Mouse (Mus musculus) intestine, postnatal 0 days (tissue): ENCODE data around the gene Slc9a5. TPM values are rescaled to one million over a fixed set of nuclear protein-coding genes. Genes with fewer than 3 reads are reported as not detected.

Experiments used
- ATAC-seq: fragments of 200-750 bp; cut with Nextera tagmentation; 2 replicates; pipeline ENCODE4 v1.8.0; 2017; ENCODE audit warnings: mild to moderate bottlenecking, moderate TSS enrichment, moderate library complexity
- H3K27ac ChIP-seq: fragments of 300-500 bp; sonication (generic); 2 replicates; pipeline ENCODE4 v1.5.1; 2014; ENCODE audit warnings: mild to moderate bottlenecking, low read depth, low read length, moderate library complexity
- H3K27me3 ChIP-seq: fragments of 300-500 bp; sonication (generic); replicated peaks from 2 replicates; pipeline ENCODE4 v1.6.1; 2014; ENCODE audit warnings: low read length, mixed read lengths; ENCODE audit not compliant: control insufficient read depth, insufficient read depth
- H3K36me3 ChIP-seq: fragments of 300-500 bp; sonication (generic); 2 replicates; pipeline ENCODE4 v1.6.1; 2014; ENCODE audit warnings: mild to moderate bottlenecking, moderate library complexity; ENCODE audit not compliant: control insufficient read depth, insufficient read depth
- H3K4me1 ChIP-seq: fragments of 300-500 bp; sonication (generic); replicated peaks from 2 replicates; pipeline ENCODE4 v1.6.1; 2014; ENCODE audit warnings: antibody characterized with exemption, low read length, mixed read lengths; ENCODE audit not compliant: control insufficient read depth, insufficient read depth
- H3K4me2 ChIP-seq: fragments of 300-500 bp; sonication (generic); replicated peaks from 2 replicates; pipeline ENCODE4 v1.6.1; 2014; ENCODE audit warnings: low read depth, mild to moderate bottlenecking, moderate library complexity
- H3K4me3 ChIP-seq: fragments of 300-500 bp; sonication (generic); 2 replicates; pipeline ENCODE4 v1.5.1; 2014; ENCODE audit warnings: low read depth, low read length
- H3K9ac ChIP-seq: fragments of 300-500 bp; sonication (generic); 2 replicates; pipeline ENCODE4 v1.6.1; 2014; ENCODE audit warnings: mild to moderate bottlenecking, low read depth, low read length
- H3K9me3 ChIP-seq: fragments of 300-500 bp; sonication (generic); 2 replicates; pipeline ENCODE4 v1.6.1; 2016; ENCODE audit warnings: mixed run types; ENCODE audit not compliant: control insufficient read depth
- CTCF ChIP-seq: sonication (generic); IDR thresholded peaks from 2 replicates; pipeline ENCODE4 v1.5.1; 2016; ENCODE audit warnings: low read depth, mild to moderate bottlenecking, control low read depth, antibody characterized with exemption, moderate library complexity
- WGBS: fragments of 180-500 bp; shearing (Covaris S2); extraction: QIAGEN DNeasy Blood & Tissue Kit; methylation state at CpG from one replicate; pipeline ENCODE4 v1.1.7; 2014; 5-methylcytosine and 5-hydroxymethylcytosine counted together
- polyA plus RNA-seq: library from polyadenylated mRNA; unstranded; fragments of >200 nt; fragmentation: Nextera tagmentation; extraction: Ambion mirVana; gene quantifications from 2 replicates; pipeline ENCODE4 v1.2.1, GENCODE M21; 2015

Slc9a5 gene
- polyA plus RNA-seq, 1 experiment from 2014 or later, result 0.40 TPM

GRCm38 (mm10) chr8:105359208-105359607 lies 10.6 kb downstream of the Slc9a5 start:
- Histone ChIP-seq H3K9ac (no peak overlapping the region), H3K27me3 (no peaks in the 10 kb centered on the region), H3K27ac (no peak overlapping the region), H3K4me2 (no peak overlapping the region), H3K36me3 (no peaks in the 10 kb centered on the region), H3K4me3 (no peak overlapping the region), H3K9me3 (no peaks in the 10 kb centered on the region), H3K4me1 (peaks cover 2% of the 10 kb centered on the region; the same call in 1 of the 2 replicates)
- no peak for ATAC-seq
- 68% methylated on average over 15 of the region's 15 CpGs for WGBS
- TF ChIP-seq CTCF, result no peak

- H3K9me3 ChIP-seq, result no peaks in the 10 kb centered on the region
- H3K27ac ChIP-seq, result no peak overlapping the region
- H3K4me3 ChIP-seq, result no peak overlapping the region
- no peak overlapping the region for H3K4me2 ChIP-seq
- 0 out of 2 replicates have a peak, but pooled peaks have one; percentile 26 for ATAC-seq
- peak; percentile 79 for TF ChIP-seq CTCF
- H3K9ac ChIP-seq, result no peak overlapping the region
- no peaks in the 10 kb centered on the region for H3K36me3 ChIP-seq
- no peaks in the 10 kb centered on the region for H3K27me3 ChIP-seq
- peaks cover 2% of the 10 kb centered on the region; the same call in 1 of the 2 replicates for H3K4me1 ChIP-seq
- 49% methylated on average over 4 of the region's 4 CpGs for WGBS
These were observed 11.0 kb downstream of the Slc9a5 start for GRCm38 (mm10) chr8:105359646-105360045.

- no peak overlapping the region for H3K27ac ChIP-seq
These were observed 13.4 kb downstream of the Slc9a5 start for GRCm38 (mm10) chr8:105361751-105362702.

GRCm38 (mm10) chr8:105367107-105367506 lies 18.5 kb downstream of the Slc9a5 start:
- no peak overlapping the region for H3K4me2 ChIP-seq
- no peaks in the 10 kb centered on the region for H3K36me3 ChIP-seq
- 80% methylated on average over 2 of the region's 2 CpGs for WGBS
- no peak for ATAC-seq
- no peaks in the 10 kb centered on the region; the same call in 1 of the 2 replicates for H3K4me1 ChIP-seq
- no peaks in the 10 kb centered on the region for H3K9me3 ChIP-seq
- H3K4me3 ChIP-seq, result no peak overlapping the region
- no peak overlapping the region for H3K27ac ChIP-seq
- no peaks in the 10 kb centered on the region for H3K27me3 ChIP-seq
- no peak overlapping the region for H3K9ac ChIP-seq
- peak; percentile 64 for TF ChIP-seq CTCF

More at GRCm38 (mm10) chr8:105361751-105362702, 13.4 kb downstream of the Slc9a5 start:
- no peak overlapping the region for H3K9ac ChIP-seq
- H3K36me3 ChIP-seq, result no peaks in the 10 kb centered on the region
- no peak overlapping the region for H3K4me3 ChIP-seq
- 66% methylated on average over 12 of the region's 12 CpGs for WGBS
- H3K4me1 ChIP-seq, result no peaks in the 10 kb centered on the region; the same call in 1 of the 2 replicates
- no peak for TF ChIP-seq CTCF
- no peaks in the 10 kb centered on the region for H3K27me3 ChIP-seq
- ATAC-seq, result no peak
- H3K9me3 ChIP-seq, result no peaks in the 10 kb centered on the region
- no peak overlapping the region for H3K4me2 ChIP-seq

GRCm38 (mm10) chr8:105372473-105372872 lies 23.8 kb downstream of the Slc9a5 start:
- Histone ChIP-seq H3K9ac (no peak overlapping the region), H3K4me1 (no peaks in the 10 kb centered on the region), H3K4me3 (no peak overlapping the region), H3K4me2 (no peak overlapping the region), H3K9me3 (no peaks in the 10 kb centered on the region), H3K27me3 (no peaks in the 10 kb centered on the region), H3K36me3 (no peaks in the 10 kb centered on the region), H3K27ac (no peak overlapping the region)
- no peak for ATAC-seq
- no peak for TF ChIP-seq CTCF
- WGBS, result 83% methylated on average over 9 of the region's 9 CpGs

GRCm38 (mm10) chr8:105373032-105373431 lies 24.4 kb downstream of the Slc9a5 start, which contains the start of gene Plekhg4:
Gene Plekhg4 (plus strand): TSS chr8:105373274.
- H3K4me2 ChIP-seq, result peak within 1 kb of the TSS; percentile 52; the same call in 1 of the 2 replicates
- no peak for TF ChIP-seq CTCF

More at GRCm38 (mm10) chr8:105373032-105373431, 24.4 kb downstream of the Slc9a5 start, which contains the start of gene Plekhg4:
- Histone ChIP-seq H3K9ac (no peak within 1 kb of the TSS), H3K4me1 (no peaks in the 10 kb centered on the region), H3K27ac (no peak within 1 kb of the TSS), H3K36me3 (no peaks in the 10 kb centered on the region), H3K9me3 (no peaks in the 10 kb centered on the region), H3K27me3 (no peaks in the 10 kb centered on the region), H3K4me3 (no peak within 1 kb of the TSS)
- ATAC-seq, result no peak
- WGBS, result 53% methylated on average over 2 of the region's 2 CpGs
